Mouse (Mus musculus) cerebellum, adult 2 months (tissue): ENCODE data around the gene Ago4. TPM values are rescaled to one million over a fixed set of nuclear protein-coding genes. Genes with fewer than 3 reads are reported as not detected.

Source experiments
- DNase-seq, 2 experiments: peaks; one replicate each; pipeline ENCODE4 v3.0.0; 2021
- H3K27ac ChIP-seq: fragments of 200-500 bp; 2 replicates; pipeline ENCODE4 v1.5.1; 2012; ENCODE audit warnings: low read length, control low read depth, inconsistent platforms; ENCODE audit not compliant: insufficient read depth
- H3K27me3 ChIP-seq: fragments of 200-500 bp; 2 replicates; pipeline ENCODE4 v1.6.1; 2012; ENCODE audit warnings: inconsistent platforms, mild to moderate bottlenecking, low read length, moderate library complexity; ENCODE audit not compliant: control insufficient read depth, insufficient read depth
- H3K4me1 ChIP-seq: fragments of 200-500 bp; 2 replicates; pipeline ENCODE4 v1.6.1; 2011; ENCODE audit warnings: low read length; ENCODE audit not compliant: control insufficient read depth, insufficient read depth
- H3K4me3 ChIP-seq: fragments of 200-500 bp; replicated peaks from 2 replicates; pipeline ENCODE3; 2011; ENCODE audit warnings: mild to moderate bottlenecking, low read depth, low read length, control low read depth; ENCODE audit not compliant: insufficient read depth
- CTCF ChIP-seq: fragments of 200-500 bp; IDR thresholded peaks from 2 replicates; pipeline ENCODE4 v1.5.1; 2011; ENCODE audit warnings: low read depth, mild to moderate bottlenecking, control low read depth, low read length, moderate library complexity, borderline replicate concordance; ENCODE audit not compliant: insufficient read depth
- POLR2A ChIP-seq: fragments of 200-500 bp; IDR thresholded peaks from 2 replicates; pipeline ENCODE4 v1.6.1; 2011; ENCODE audit warnings: low read length, control low read depth, borderline replicate concordance; ENCODE audit not compliant: insufficient read depth
- WGBS: fragments of 180-500 bp; shearing (Covaris S2); methylation state at CpG from one replicate; pipeline ENCODE4 v1.1.7; 2018; 5-methylcytosine and 5-hydroxymethylcytosine counted together
- polyA plus RNA-seq: library from polyadenylated mRNA; depleted of rRNA; stranded (reverse); fragments of >200 nt; gene quantifications from 2 replicates; pipeline ENCODE4 v1.2.3, GENCODE M21; 2012

The Ago4 gene
- polyA plus RNA-seq, 1 experiment: 4.9 TPM

DNA sequence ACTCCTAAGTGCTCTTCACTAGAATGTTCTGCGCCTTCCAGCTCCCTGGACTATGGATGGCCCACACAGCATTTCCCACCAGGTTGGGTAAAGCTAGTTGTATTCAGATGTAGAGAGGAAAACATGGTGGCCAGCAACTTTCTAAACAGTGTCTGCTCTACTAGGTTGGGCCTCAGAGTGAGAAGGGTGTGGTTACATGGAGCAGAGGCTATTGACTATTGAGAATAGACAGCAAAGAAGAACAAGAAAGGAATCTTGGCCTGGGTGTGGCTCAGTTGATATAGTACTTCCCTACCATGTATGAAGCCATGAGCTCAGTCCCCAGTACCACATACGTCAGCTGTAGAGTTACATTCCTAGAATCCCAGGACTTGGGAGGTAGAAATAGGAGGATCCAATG is 24.2 kb downstream of the Ago4 start:
- Histone ChIP-seq H3K27me3 (no peaks in the 10 kb centered on the region), H3K4me1 (no peaks in the 10 kb centered on the region), H3K27ac (no peak overlapping the region), H3K4me3 (no peak overlapping the region)
- TF ChIP-seq POLR2A (no peak), CTCF (no peak)
- no peak for DNase-seq
- 98% methylated on average over 2 of the region's 2 CpGs for WGBS

DNA sequence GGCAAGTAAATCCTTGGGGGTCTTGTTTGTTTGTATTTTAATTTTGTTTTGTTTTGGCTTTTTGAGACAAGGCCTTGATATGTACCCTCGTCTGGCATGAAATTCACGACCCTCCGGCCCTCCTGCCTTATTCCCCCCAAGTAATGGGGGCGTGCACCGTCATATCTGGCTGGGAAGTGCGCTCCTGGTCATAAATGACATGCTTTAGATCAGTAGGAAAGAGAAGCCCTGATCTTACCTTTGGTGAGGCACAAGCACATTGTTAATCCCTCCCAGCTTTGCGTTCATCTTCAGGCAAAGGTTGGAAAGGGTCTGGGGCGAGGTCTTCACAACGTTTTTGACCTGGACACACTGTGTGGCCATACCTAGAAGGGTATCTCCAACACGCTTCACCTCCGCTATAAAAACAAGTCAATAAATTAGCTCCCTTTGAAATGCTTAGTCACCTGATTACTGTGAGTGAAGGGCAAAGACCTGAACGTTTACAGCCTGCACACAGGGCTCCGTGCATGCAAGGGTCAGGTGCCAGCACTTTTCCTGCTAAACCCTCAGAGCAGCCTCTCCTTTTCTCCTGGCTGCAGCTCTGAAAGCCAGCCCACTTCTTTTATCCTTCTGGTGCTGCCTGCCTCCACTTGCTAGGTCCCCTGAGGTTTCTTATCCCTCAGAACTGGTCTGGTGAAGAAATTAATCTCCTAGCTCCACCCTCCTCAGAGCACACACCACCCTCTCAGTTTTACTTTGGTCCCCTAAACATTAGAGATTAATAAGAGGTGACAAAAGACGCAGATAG is 25.0 kb downstream of the Ago4 start:
- Histone ChIP-seq H3K27ac (no peak overlapping the region), H3K4me3 (no peak overlapping the region), H3K4me1 (no peaks in the 10 kb centered on the region), H3K27me3 (no peaks in the 10 kb centered on the region)
- 80% methylated on average over 14 of the region's 14 CpGs for WGBS
- no peak for TF ChIP-seq CTCF
- no peak for TF ChIP-seq POLR2A
- no peak for DNase-seq

- no peak overlapping the region for H3K27ac ChIP-seq
- DNase-seq: no peak
- 72% methylated on average over 8 of the region's 8 CpGs for WGBS
- H3K27me3 ChIP-seq: no peaks in the 10 kb centered on the region
- H3K4me3 ChIP-seq: no peak overlapping the region
- no peaks in the 10 kb centered on the region for H3K4me1 ChIP-seq
- TF ChIP-seq CTCF (no peak), POLR2A (no peak)
Measured at GRCm38 (mm10) chr4:126502977-126503309, 30.3 kb downstream of the Ago4 start.

DNA sequence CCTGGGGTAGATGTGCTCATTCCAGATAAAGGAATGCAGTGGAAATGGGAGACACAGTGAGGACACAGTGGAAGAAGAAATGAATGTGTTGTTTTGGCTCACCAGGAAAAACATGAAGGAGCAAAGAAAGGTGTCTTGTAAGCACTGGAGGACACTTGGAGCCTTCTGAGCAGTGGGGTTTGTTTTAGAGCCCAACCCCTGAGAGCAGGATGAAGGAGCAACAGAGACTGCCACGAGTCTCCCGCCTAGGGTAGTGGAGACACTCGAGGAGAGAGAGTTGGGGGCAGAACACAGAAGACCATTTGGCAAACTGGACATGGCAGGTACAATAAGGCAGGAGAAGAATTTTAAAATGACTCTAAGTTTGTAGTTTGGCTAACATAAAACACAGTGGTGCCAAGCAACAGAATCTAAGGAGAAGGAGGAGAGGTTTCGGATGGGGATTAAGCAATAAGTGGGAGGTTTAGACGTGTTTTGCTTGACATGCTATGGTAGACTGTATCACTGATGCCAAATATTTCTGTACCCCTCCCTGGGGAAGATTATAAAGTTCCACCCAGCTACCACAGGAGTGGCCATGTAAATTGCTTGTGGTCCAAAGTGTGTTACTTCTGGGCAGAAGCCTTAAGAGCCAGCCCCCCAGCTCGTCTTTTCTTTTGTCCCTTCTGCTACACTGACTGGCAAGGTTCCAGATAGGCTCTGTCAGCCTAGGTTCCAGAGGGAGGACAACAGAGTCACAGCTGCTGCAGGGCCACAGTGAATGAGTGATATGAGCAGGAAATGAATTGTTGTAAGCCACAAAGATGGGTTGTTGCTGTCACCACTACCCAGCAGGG is 30.9 kb downstream of the Ago4 start:
- no peak for DNase-seq
- no peaks in the 10 kb centered on the region for H3K4me1 ChIP-seq
- TF ChIP-seq CTCF (no peak), POLR2A (no peak)
- no peak overlapping the region for H3K4me3 ChIP-seq
- WGBS: 42% methylated on average over 6 of the region's 6 CpGs
- H3K27me3 ChIP-seq: no peaks in the 10 kb centered on the region
- no peak overlapping the region for H3K27ac ChIP-seq

GRCm38 (mm10) chr4:126498601-126499000 is 34.7 kb downstream of the Ago4 start:
- TF ChIP-seq CTCF (no peak), POLR2A (no peak)
- Histone ChIP-seq H3K27me3 (no peaks in the 10 kb centered on the region), H3K27ac (no peak overlapping the region), H3K4me1 (no peaks in the 10 kb centered on the region), H3K4me3 (no peak overlapping the region)
- 87% methylated on average over 1 of the region's 1 CpGs for WGBS
- no peak for DNase-seq

DNA sequence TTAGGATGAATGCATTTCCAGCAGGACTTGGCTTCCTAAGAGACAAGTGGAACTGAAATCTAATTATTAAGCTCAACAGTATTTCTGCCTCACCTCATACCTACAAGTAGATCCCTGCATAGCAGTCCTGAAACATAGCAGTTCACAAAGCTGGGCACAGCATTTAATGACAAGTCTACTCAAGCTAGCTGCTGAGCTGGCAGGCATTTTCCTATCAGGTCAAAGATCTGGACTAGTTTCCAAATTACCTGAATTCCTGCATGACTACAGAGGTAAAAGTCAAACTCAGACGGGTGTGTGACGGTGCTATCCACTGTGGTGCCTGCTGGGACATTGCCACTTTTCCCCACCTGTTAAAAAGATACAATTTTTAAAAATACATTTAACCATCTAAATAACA is 36.3 kb downstream of the Ago4 start:
- Histone ChIP-seq H3K4me1 (no peaks in the 10 kb centered on the region), H3K27ac (no peak overlapping the region), H3K4me3 (no peak overlapping the region), H3K27me3 (no peaks in the 10 kb centered on the region)
- DNase-seq: no peak
- 93% methylated on average over 2 of the region's 2 CpGs for WGBS
- TF ChIP-seq CTCF (no peak), POLR2A (no peak)

GRCm38 (mm10) chr4:126495942-126496790 is 37.1 kb downstream of the Ago4 start:
- no peak for DNase-seq
- Histone ChIP-seq H3K4me3 (no peak overlapping the region), H3K27ac (no peak overlapping the region), H3K4me1 (no peaks in the 10 kb centered on the region), H3K27me3 (no peaks in the 10 kb centered on the region)
- TF ChIP-seq CTCF: no peak
- no peak for TF ChIP-seq POLR2A
- WGBS: 86% methylated on average over 5 of the region's 5 CpGs

- H3K27ac ChIP-seq: no peak overlapping the region
- TF ChIP-seq CTCF (no peak), POLR2A (no peak)
- no peak overlapping the region for H3K4me3 ChIP-seq
- 64% methylated on average over 5 of the region's 5 CpGs for WGBS
- no peaks in the 10 kb centered on the region for H3K27me3 ChIP-seq
- H3K4me1 ChIP-seq: no peaks in the 10 kb centered on the region
- no peak for DNase-seq
Measured at GRCm38 (mm10) chr4:126495453-126495852, 37.8 kb downstream of the Ago4 start.
